Mouse (Mus musculus) left cerebral cortex, adult 2 months (tissue): Measurements from ENCODE around the gene Tuba1b. TPM values are rescaled to one million over a fixed set of nuclear protein-coding genes. Genes with fewer than 3 reads are reported as not detected.
A peak's percentile ranks its signal among the peaks of the same experiment; 100 is the strongest.
"Not testable (repeated sequence)": the region's sequence is repeated elsewhere in the genome, so short reads cannot be mapped to it uniquely, and the experiment has no call there.

Experiments
- DNase-seq, 2 experiments: peaks; one replicate each; pipeline ENCODE4 v3.0.0; 2021 to 2022; ENCODE audit warnings: low spot score in 2 of 2, mixed read lengths in 1 of 2; ENCODE audit errors: extremely low spot score in 1 of 2
- H3K27ac ChIP-seq: fragments of 200-600 bp; 2 replicates; pipeline ENCODE4 v1.8.1; 2022
- H3K4me3 ChIP-seq: fragments of 200-600 bp; 2 replicates; pipeline ENCODE4 v1.8.1; 2022
- CTCF ChIP-seq: fragments of 200-600 bp; IDR thresholded peaks from 2 replicates; pipeline ENCODE4 v1.8.1; 2022; ENCODE audit warnings: antibody characterized with exemption, mild to moderate bottlenecking, moderate library complexity
- intact Hi-C: fragments of 180-260 bp; cut with DNase I; formaldehyde crosslinking; loops from one replicate; pipeline ENCODE4 v1.15.1; 2025
- total RNA-seq, 2 experiments: library from RNA; stranded (reverse); gene quantifications; 2 replicates each; pipeline ENCODE4 v1.2.3; 2021

Gene Tuba1b
- total RNA-seq, 2 experiments from 2014 or later: 509 to 550 TPM

DNA sequence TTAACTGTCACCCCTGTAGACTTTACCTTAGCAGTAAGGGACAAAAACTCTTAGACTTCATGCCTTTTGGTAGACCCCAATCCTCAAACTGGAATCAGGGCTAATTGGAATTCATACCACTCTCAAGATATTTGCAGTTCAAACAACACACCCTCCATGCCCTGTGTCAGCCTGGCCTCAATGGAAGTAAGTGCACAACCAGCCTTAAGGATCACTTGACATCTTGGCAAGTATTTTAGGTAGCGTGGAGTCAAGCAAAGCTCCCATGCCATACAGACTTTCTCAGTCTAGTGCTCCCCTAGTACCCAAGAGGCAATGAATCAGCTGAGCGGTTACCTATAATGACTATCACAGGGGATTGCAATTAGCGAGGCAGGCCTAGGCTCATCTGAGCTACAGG, 3.4 kb downstream of the Tuba1b start:
- H3K4me3 ChIP-seq: 0 out of 2 replicates have a peak overlapping the region, but pooled peaks have one; percentile 13
- no peak overlapping the region for H3K27ac ChIP-seq
- intact Hi-C loops: no loop called here
- TF ChIP-seq CTCF: no peak
- no peak for DNase-seq

DNA sequence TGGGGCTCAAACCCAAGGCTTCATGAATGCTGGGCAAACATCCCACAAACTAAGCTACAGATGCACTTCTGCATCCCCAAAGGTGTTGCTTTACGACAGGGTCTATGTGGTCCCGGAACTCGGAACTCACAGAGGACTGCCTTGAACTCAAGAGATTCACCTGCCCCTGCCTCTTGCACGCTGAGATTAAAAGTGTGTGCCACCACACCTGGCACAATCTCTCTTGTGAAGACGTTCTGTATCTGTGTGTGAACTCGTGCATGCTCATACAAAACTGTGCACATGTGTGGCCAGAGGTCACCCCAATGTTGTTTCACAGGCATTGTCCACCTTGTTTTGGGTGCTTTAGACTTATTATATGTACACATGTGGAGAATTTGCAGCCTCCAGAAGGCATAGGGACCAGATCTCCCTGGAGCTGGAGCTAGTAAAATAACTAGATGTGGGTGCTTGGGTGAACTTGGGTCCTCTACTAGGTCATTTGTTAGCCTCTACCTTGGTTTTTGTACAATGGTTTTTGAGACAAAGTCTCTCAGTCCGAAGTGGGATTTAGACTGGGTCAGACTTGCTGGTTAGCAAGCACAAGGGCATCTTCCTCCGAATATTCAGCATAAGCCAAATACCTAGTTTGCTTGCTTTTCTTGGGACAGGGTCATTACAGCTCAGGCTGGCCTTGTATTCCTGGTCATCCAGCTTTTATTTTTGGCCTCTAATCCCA, 4.2 kb downstream of the Tuba1b start:
- no peak for TF ChIP-seq CTCF
- no peak for DNase-seq
- Histone ChIP-seq H3K4me3 (no peak overlapping the region), H3K27ac (no peak overlapping the region)
- intact Hi-C loops: no loop called here

DNA sequence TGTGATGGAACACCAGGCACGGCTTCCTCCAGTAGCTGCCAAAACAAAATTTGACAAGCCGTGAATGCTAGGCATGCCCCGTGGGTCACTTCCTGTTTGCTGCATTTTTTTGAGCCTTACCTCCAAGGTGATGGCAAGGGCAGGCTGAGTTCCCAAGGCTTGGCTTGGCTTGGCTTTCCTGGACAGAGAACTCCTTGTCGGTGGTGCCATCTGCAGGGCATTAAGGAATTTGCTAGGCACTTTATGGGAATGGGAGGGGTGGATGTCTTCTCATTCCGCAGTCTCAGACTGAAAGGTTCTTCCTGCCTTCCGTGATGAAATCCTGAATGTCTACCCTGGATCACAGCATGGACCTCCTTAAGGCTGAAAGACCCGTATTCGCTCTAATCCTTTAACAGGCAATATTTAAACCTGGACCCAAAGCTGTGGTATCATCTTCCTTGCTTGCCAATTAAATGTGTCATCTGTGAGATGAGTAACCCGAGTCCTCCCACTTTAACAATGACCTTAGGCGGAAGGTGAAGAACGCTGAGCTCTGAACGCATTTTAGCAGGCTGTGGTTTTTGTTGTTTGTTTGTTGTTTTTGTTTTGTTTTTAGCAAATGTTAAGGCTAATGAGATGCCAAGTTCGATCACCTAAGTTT, 5.6 kb downstream of the Tuba1b start:
- DNase-seq: peak; percentile 60 to 65
- Histone ChIP-seq H3K4me3 (no peak overlapping the region), H3K27ac (peak overlapping the region; percentile 30; the same call in 1 of the 2 replicates)
- TF ChIP-seq CTCF: peak; percentile 74
- intact Hi-C loops: loop anchor here (1.0 to 2.0 kb wide), 2 partner anchors 36 to 52 kb away; no protein-coding TSS in a partner anchor

DNA sequence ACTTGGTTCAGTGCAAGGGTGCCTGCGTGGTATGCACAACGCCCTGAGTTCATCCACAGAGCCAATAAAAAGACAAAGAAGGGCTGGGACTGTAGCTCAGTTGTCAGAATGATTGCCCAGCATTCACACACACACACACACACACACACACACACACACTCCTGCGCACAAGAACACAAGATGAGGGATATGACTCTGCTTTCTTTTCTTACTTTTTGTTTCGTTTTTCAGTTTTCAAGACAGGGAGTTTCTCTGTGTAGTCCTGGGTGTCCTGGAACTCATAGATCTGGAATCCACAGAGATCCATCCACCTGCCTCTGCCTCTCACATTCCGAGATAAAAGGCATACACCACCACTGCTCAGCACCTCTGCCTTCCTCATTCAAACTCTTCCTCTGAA, 6.8 kb downstream of the Tuba1b start:
- intact Hi-C loops: no loop called here
- Histone ChIP-seq H3K4me3 (no peak overlapping the region), H3K27ac (no peak overlapping the region)
- no peak for DNase-seq
- no peak for TF ChIP-seq CTCF

DNA sequence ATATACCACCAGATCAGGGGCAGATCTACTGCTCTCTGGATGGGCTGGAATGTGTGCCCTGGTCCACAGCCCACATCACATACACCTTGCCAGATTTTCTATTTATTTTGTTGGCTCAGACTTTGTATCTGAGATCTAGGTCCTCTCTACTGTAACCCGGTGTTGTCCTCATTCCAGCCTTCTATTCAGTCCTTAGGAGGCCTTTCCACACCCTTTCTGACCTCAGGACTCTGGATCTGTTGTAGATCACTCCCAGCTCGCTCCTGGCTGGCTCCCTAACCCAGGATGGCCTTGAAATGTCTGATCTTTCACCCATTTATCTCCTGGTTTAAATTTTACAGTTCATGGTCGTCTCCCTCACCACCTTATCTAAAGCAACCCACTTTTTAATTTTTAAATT, 9.7 kb downstream of the Tuba1b start:
- DNase-seq: no peak
- Histone ChIP-seq H3K4me3 (no peak overlapping the region), H3K27ac (no peak overlapping the region)
- intact Hi-C loops: no loop called here
- no peak for TF ChIP-seq CTCF

DNA sequence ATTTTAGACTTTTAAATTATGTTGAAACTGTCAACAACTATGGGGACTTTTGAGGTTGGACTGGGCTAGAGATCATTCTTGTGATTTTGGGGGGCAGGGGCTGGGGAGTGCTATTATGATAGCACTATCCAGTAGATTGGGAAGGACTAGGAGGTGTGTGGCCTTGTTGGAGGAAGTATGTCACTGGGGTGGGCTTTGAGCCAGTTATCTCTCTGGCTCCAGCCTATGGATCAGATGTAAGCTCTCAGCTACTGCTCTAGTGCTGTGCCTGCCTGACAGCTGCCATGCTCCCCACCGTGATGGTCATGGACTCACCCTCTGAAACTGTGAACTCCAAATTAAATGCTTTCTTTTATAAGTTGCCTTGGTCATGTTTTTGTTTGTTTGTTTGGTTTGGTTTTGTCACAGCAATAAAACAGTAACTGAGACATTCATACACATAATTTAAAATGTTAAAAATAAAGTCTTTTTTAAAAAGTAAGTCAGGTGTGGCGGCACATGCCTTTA, 11.3 kb downstream of the Tuba1b start:
- H3K4me3 ChIP-seq: no peak overlapping the region
- intact Hi-C loops: no loop called here
- H3K27ac ChIP-seq: no peak overlapping the region
- no peak for TF ChIP-seq CTCF
- DNase-seq: no peak

GRCm38 (mm10) chr15:98922581-98922980, 11.8 kb downstream of the Tuba1b start:
- TF ChIP-seq CTCF: no peak
- intact Hi-C loops: no loop called here
- no peak for DNase-seq
- Histone ChIP-seq H3K4me3 (no peak overlapping the region), H3K27ac (no peak overlapping the region)

- Histone ChIP-seq H3K27ac (no peak overlapping the region), H3K4me3 (no peak overlapping the region)
- intact Hi-C loops: no loop called here
- no peak for DNase-seq
- TF ChIP-seq CTCF: no peak
These were observed 12.9 kb downstream of the Tuba1b start for GRCm38 (mm10) chr15:98921510-98921909.

GRCm38 (mm10) chr15:98918499-98918895, 15.9 kb downstream of the Tuba1b start:
- Histone ChIP-seq H3K4me3 (peak overlapping the region; percentile 57), H3K27ac (peak overlapping the region; percentile 89)
- intact Hi-C loops: loop anchor here (5.0 to 10.0 kb wide), 2 partner anchors 36 to 376 kb away; partner anchors contain the start of genes Fam186b and Prpf40b
- not testable (repeated sequence) for DNase-seq

- peak within 1 kb of the TSS; percentile 89 for H3K27ac ChIP-seq
- DNase-seq: peak; percentile 98 to 99
- peak within 1 kb of the TSS; percentile 57 for H3K4me3 ChIP-seq
- no peak for TF ChIP-seq CTCF
- intact Hi-C loops: loop anchor here (5.0 to 10.0 kb wide), 2 partner anchors 36 to 377 kb away; partner anchors contain the start of genes Fam186b and Prpf40b
These were observed 16.5 kb downstream of the Tuba1b start, which contains the start of gene Lmbr1l for GRCm38 (mm10) chr15:98917538-98918498. Lmbr1l (minus strand) TSS chr15:98918231.

GRCm38 (mm10) chr15:98917091-98917490, 17.3 kb downstream of the Tuba1b start:
- Histone ChIP-seq H3K27ac (peak overlapping the region; percentile 89; the same call in 1 of the 2 replicates), H3K4me3 (peak overlapping the region; percentile 57)
- intact Hi-C loops: loop anchor here (5.0 to 10.0 kb wide), 2 partner anchors 35 to 378 kb away; partner anchors contain the start of genes Fam186b and Prpf40b
- TF ChIP-seq CTCF: no peak
- no peak for DNase-seq
